Mouse (Mus musculus): ENCODE results near the gene Nubp2.

- no peak for TF ChIP-seq CTCF (IDR thresholded peaks at IDR 0.05; ENCODE audit: insufficient read depth, low read length)
- no peak for TF ChIP-seq POLR2A (IDR thresholded peaks at IDR 0.05; ENCODE audit: borderline replicate concordance, extremely low read depth, low read depth, low read length)
These were observed 8.1 kb downstream of the Nubp2 start for GRCm38 (mm10) chr17:24878117-24878397.

Data from lung, adult 2 months (tissue).